Mouse (Mus musculus): ENCODE measurements around the gene Nedd9.

GRCm38 (mm10) chr13:41330589-41331345 lies 156.4 kb downstream of the Nedd9 start:
- TF ChIP-seq GATA1 (IDR thresholded peaks at IDR 0.05; ENCODE audit: low read length) (no peak), TAL1 (IDR thresholded peaks at IDR 0.05; ENCODE audit: low read length) (no peak)
